Mouse (Mus musculus) inflammation-experienced regulatory T-cells, adult 16 weeks (primary cell): Measurements from ENCODE around the gene Tyw3. TPM values are rescaled to one million over a fixed set of nuclear protein-coding genes. Genes with fewer than 3 reads are reported as not detected.

Experiments
- polyA plus RNA-seq: library from polyadenylated mRNA; unstranded; fragments of 100-300 nt; shearing (Covaris generic); gene quantifications from one replicate; pipeline ENCODE4 v1.2.1, GENCODE M21; 2017

Gene Tyw3
- polyA plus RNA-seq, result 8.2 TPM

GRCm38 (mm10) chr3:154596934-154597554 is at the start of gene Tyw3:
Gene Tyw3, minus strand, starts transcription at chr3:154597104.

DNA sequence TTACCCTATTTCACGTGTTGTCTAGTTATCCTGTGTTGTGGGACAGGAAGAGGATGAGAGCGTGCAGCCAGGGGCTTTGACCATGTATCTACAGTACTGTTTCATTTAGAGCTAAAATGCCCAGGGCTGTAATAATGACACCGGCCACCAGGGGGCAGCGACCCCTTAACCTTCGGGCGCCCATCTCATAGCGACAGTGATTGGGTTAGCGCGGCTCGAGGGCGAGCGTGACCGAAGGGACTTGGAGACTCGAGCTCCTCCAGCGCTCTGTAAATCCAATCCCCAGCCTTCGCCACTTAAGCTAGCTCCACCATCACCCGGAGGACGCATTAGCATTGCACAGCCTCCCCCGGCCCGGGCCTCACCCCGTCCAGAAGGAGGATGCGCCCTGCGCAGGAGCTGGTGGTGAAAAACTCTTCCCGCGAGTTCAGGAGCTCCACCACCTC is 393 bp downstream of the Tyw3 start, which contains the start of gene Cryz:
TSS of gene Cryz (plus strand) at position 224 of the 446 bp plus-strand sequence.

Other genes with a start within 250 kb of the Tyw3 start
- 4.9 TPM for gene Cryz, start 393 bp downstream of the Tyw3 start, polyA plus RNA-seq
- 0.65 TPM for gene Erich3, start 66.8 kb upstream of the Tyw3 start, polyA plus RNA-seq